Mouse (Mus musculus) naive thymus-derived CD4-positive, alpha-beta T cell, adult 5 months (primary cell): Measurements from ENCODE around the gene Ripk4. TPM values are rescaled to one million over a fixed set of nuclear protein-coding genes. Genes with fewer than 3 reads are reported as not detected.

Source experiments
- polyA plus RNA-seq: library from polyadenylated mRNA; unstranded; fragments of 100-300 nt; shearing (Covaris generic); gene quantifications from one replicate; pipeline ENCODE4 v1.2.1, GENCODE M21; 2017

Gene Ripk4
- 0.16 TPM for polyA plus RNA-seq

DNA sequence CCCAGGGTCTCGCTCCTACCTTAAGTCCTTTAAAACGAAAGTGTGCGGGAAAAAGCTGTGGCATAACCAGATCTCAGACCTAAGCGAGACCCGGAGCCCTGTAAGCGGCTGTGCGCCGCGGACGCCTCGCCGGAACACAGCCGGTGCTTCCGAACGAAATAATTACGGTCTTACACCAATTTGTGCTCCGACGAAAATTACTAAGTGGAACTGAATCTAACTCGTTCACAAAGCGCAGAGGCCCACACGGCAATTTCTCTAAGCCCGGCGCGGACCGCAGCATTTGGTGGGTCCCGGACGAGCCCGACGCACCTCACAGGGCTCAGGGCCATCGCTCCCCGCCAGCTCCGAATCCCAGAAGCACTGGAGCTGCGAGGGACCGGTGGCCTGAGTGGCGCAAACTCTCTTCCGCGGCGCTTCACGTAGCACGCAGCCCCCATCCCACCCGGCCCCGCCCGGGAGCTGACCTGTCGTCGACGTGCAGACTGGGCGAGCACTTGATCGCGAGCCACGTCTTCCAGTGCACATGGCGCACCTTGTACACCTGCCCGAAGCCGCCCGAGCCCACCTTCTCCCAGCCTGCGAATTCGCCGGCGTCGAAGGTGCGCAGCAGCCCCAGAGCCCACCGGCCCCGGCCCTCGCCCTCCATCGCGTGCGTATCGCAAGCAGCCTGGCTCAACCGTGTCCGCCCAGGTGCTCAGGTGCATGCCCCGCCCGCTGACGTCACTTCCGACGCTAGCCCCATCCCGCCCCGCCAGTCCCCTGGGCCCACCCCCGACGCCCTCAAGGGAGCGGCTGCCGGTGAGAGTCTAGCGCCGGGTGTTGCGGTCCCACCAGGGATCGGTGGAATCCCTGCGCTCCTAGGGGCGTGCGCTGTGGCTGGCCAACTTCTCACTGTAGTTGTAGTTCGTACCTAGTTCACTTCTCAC lies at the start of gene Ripk4:
Gene Ripk4, minus strand, starts transcription at position 727 of the 929 bp plus-strand sequence.

Other genes with a start within 250 kb of the Ripk4 start
- gene Fam3b, start 249.0 kb downstream of the Ripk4 start, polyA plus RNA-seq, result 0.44 TPM
- gene Tmprss2, start 152.6 kb downstream of the Ripk4 start, polyA plus RNA-seq, result not detected
- 23.8 TPM for gene Prdm15, start 88.1 kb upstream of the Ripk4 start, polyA plus RNA-seq
- gene C2cd2, start 198.8 kb upstream of the Ripk4 start, polyA plus RNA-seq, result 11.8 TPM
- gene Zbtb21, start 198.8 kb upstream of the Ripk4 start, polyA plus RNA-seq, result 88.3 TPM
- 19.2 TPM for gene B230307C23Rik, start 233.5 kb upstream of the Ripk4 start, polyA plus RNA-seq